Mouse (Mus musculus) adrenal gland, adult 8-10 months (tissue): ENCODE measurements around the gene Rprd1b. TPM values are rescaled to one million over a fixed set of nuclear protein-coding genes. Genes with fewer than 3 reads are reported as not detected.

Experiments
- DNase-seq: peaks from one replicate; pipeline ENCODE4 v3.0.0; 2022
- total RNA-seq, 4 experiments: library from RNA; stranded (reverse); gene quantifications; 2 replicates each; pipeline ENCODE4 v1.2.4; 2022

The Rprd1b gene
- total RNA-seq, 4 experiments from 2014 or later, result 32.9 to 45.6 (median 40.1) TPM

GRCm38 (mm10) chr2:158084486-158084885, 56.2 kb downstream of the Rprd1b start:
- no peak for DNase-seq

GRCm38 (mm10) chr2:158090096-158090495, 61.8 kb downstream of the Rprd1b start:
- DNase-seq, result no peak

GRCm38 (mm10) chr2:158093345-158093744, 65.0 kb downstream of the Rprd1b start:
- no peak for DNase-seq

- no peak for DNase-seq
These were observed 66.0 kb downstream of the Rprd1b start for GRCm38 (mm10) chr2:158094300-158094699.

- DNase-seq, result no peak
These were observed 66.5 kb downstream of the Rprd1b start for GRCm38 (mm10) chr2:158094846-158095245.

- no peak for DNase-seq
These were observed 68.8 kb downstream of the Rprd1b start for GRCm38 (mm10) chr2:158097071-158097470.

GRCm38 (mm10) chr2:158098730-158099129, 70.4 kb downstream of the Rprd1b start:
- DNase-seq, result no peak

GRCm38 (mm10) chr2:158099537-158099936, 71.2 kb downstream of the Rprd1b start:
- DNase-seq, result no peak

- DNase-seq, result no peak
These were observed 73.5 kb downstream of the Rprd1b start for GRCm38 (mm10) chr2:158101768-158102167.

- DNase-seq, result no peak
These were observed 76.7 kb downstream of the Rprd1b start for GRCm38 (mm10) chr2:158104966-158105365.

GRCm38 (mm10) chr2:158105605-158106004, 77.3 kb downstream of the Rprd1b start:
- DNase-seq, result no peak

- no peak for DNase-seq
These were observed 78.8 kb downstream of the Rprd1b start for GRCm38 (mm10) chr2:158106947-158107587.

GRCm38 (mm10) chr2:158109516-158109915, 81.2 kb downstream of the Rprd1b start:
- DNase-seq, result no peak

- peak; percentile 71 for DNase-seq
These were observed 85.4 kb downstream of the Rprd1b start for GRCm38 (mm10) chr2:158113591-158114257.

- no peak for DNase-seq
These were observed 86.6 kb downstream of the Rprd1b start for GRCm38 (mm10) chr2:158114931-158115330.

GRCm38 (mm10) chr2:158115838-158116453, 87.6 kb downstream of the Rprd1b start:
- no peak for DNase-seq

GRCm38 (mm10) chr2:158116653-158117052, 88.4 kb downstream of the Rprd1b start:
- no peak for DNase-seq

- DNase-seq, result no peak
These were observed 90.8 kb downstream of the Rprd1b start for GRCm38 (mm10) chr2:158119145-158119544.

GRCm38 (mm10) chr2:158120211-158120610, 91.9 kb downstream of the Rprd1b start:
- DNase-seq, result no peak

- DNase-seq, result no peak
These were observed 92.6 kb downstream of the Rprd1b start for GRCm38 (mm10) chr2:158120868-158121267.

GRCm38 (mm10) chr2:158121645-158122326, 93.5 kb downstream of the Rprd1b start:
- peak; percentile 84 for DNase-seq

GRCm38 (mm10) chr2:158122814-158123213, 94.5 kb downstream of the Rprd1b start:
- DNase-seq, result no peak

GRCm38 (mm10) chr2:158127245-158127644, 98.9 kb downstream of the Rprd1b start:
- no peak for DNase-seq
